ENCODE assay signal across 17 mouse cellular contexts in the genomic region with DNA sequence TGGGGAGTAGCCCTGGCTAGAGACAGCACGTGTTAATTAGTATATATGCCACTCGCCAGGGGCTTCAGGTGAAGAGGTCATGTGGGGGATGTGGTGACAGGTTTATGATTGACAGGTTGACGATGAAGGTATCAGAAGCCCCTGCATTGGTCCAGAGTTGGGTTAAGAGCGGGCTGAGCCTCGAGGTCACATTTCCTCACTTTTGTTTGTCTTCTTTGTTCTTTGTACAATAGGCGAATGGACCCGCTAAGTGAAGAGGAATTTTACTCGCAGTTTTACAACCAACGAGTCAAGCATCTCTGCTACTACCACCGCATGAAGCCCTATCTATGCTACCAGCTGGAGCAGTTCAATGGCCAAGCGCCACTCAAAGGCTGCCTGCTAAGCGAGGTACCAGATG.
"Had no signal": no experiment of that assay in that cellular context is flagged by ENCODE, and none has a peak within 500 bp of the region (broad histone marks: within the 10 kb centered on the region; RNA-seq: fewer than 3 reads in every experiment).

No protein-coding gene starts in this region.

- DNase-seq: kidney, adult 2 months; kidney, postnatal 25 days; layer of hippocampus, postnatal 36 days; liver, embryonic 13.5 days; lung, adult 2 months; lung, postnatal 14 days; lung, postnatal 4 days; midbrain, embryonic 14.5 days; right cerebral cortex, adult 18-20 months; right cerebral cortex, postnatal 14 days; spleen, adult 18-20 months; thymus, adult 2 months; thymus, postnatal 14 days had no signal

- H3K9ac ChIP-seq: liver, embryonic 13.5 days had no signal

- H3K4me3 ChIP-seq: left cerebral cortex, adult 2 months; liver, embryonic 13.5 days had no signal

- H3K27me3 ChIP-seq: liver, embryonic 13.5 days had no signal

- H3K9me3 ChIP-seq: liver, embryonic 13.5 days had no signal

- H3K4me2 ChIP-seq: liver, embryonic 13.5 days; midbrain, embryonic 11.5 days had no signal

- H3K27ac ChIP-seq: kidney, postnatal 0 days; left cerebral cortex, adult 2 months; liver, embryonic 13.5 days; stomach, postnatal 0 days had no signal
